ENCODE assay signal across 9 mouse cellular contexts in genomic region chr12:15800914-15801570, GRCm38 (mm10). TPM values are rescaled to one million over a fixed set of nuclear protein-coding genes. Genes with fewer than 3 reads are reported as not detected.
DNase-seq lines count a peak whose midpoint lies in the region; ATAC-seq lines count a peak whose summit lies in the region.
"Had no signal": no experiment of that assay in that cellular context is flagged by ENCODE, and none has a peak within 500 bp of the region (broad histone marks: within the 10 kb centered on the region; RNA-seq: fewer than 3 reads in every experiment).

No protein-coding gene starts in this region.

- 75% methylated on average over 9 of the region's 9 CpGs for WGBS in hindbrain, embryonic 11.5 days
- WGBS in midbrain, embryonic 15.5 days = 49% methylated on average over 9 of the region's 9 CpGs

- no peaks in the 10 kb centered on the region for H3K27me3 ChIP-seq in hindbrain, embryonic 11.5 days (ENCODE audit: control insufficient read depth, insufficient read depth, low read length)
- no peaks in the 10 kb centered on the region for H3K27me3 ChIP-seq in midbrain, embryonic 15.5 days (replicated peaks)
- H3K27me3 ChIP-seq: CH12.LX had no signal

- no peak overlapping the region for H3K4me2 ChIP-seq in hindbrain, embryonic 11.5 days (replicated peaks; ENCODE audit: low read depth, low read length)
- peak overlapping the region; percentile 17 for H3K4me2 ChIP-seq in midbrain, embryonic 15.5 days

- DNase-seq in cerebellum, postnatal 25 days = peak; percentile 17 to 38
- no peak for DNase-seq in cerebellum, adult 11-12 months
- DNase-seq in testis, postnatal 10 days (ENCODE audit: low spot score) = peak; percentile 50
- no peak for DNase-seq in testis, postnatal 14 days (ENCODE audit: low spot score)
- peak; percentile 17 for DNase-seq in hindbrain, embryonic 11.5 days (ENCODE audit: low spot score)
- DNase-seq in urinary bladder, postnatal 14 days (ENCODE audit: low spot score) = no peak

- no peaks in the 10 kb centered on the region for H3K9me3 ChIP-seq in hindbrain, embryonic 11.5 days (ENCODE audit: control insufficient read depth, low read length)
- no peaks in the 10 kb centered on the region for H3K9me3 ChIP-seq in midbrain, embryonic 15.5 days

- no peak overlapping the region for H3K9ac ChIP-seq in hindbrain, embryonic 11.5 days (ENCODE audit: low read depth, low read length)
- no peak overlapping the region for H3K9ac ChIP-seq in midbrain, embryonic 15.5 days

- no peak overlapping the region for H3K4me3 ChIP-seq in hindbrain, embryonic 11.5 days (ENCODE audit: low read depth, low read length)
- no peak overlapping the region for H3K4me3 ChIP-seq in midbrain, embryonic 15.5 days

- ATAC-seq in hindbrain, embryonic 11.5 days (ENCODE audit: low FRiP score) = 0 out of 2 replicates have a peak, but pooled peaks have one; percentile 41
- ATAC-seq in midbrain, embryonic 15.5 days (replicated peaks) = peak; percentile 40
- no peak for ATAC-seq in megakaryocyte-erythroid progenitor cell, adult 5-6 weeks (replicated peaks; ENCODE audit: low FRiP score, low TSS enrichment, poor library complexity, severe bottlenecking)

- H3K36me3 ChIP-seq in hindbrain, embryonic 11.5 days (ENCODE audit: control insufficient read depth, insufficient read depth, low read length) = peaks cover 3% of the 10 kb centered on the region; the same call in 1 of the 2 replicates
- peaks cover 37% of the 10 kb centered on the region; the same call in 1 of the 2 replicates for H3K36me3 ChIP-seq in midbrain, embryonic 15.5 days (replicated peaks)

- no peaks in the 10 kb centered on the region for H3K4me1 ChIP-seq in hindbrain, embryonic 11.5 days (replicated peaks; ENCODE audit: control insufficient read depth, insufficient read depth, low read length)
- peaks cover 80% of the 10 kb centered on the region for H3K4me1 ChIP-seq in midbrain, embryonic 15.5 days

- no peak overlapping the region for H3K27ac ChIP-seq in hindbrain, embryonic 11.5 days (ENCODE audit: low read depth, low read length)
- H3K27ac ChIP-seq in midbrain, embryonic 15.5 days = peak overlapping the region; percentile 65

RNA-seq across cellular contexts. Expression of gene Trib2, which starts 15.7 kb away (rescaled TPM):
- 63.3 and 71.3 TPM in 2 replicates for polyA plus RNA-seq in hindbrain, embryonic 11.5 days (2014; fragmentation: Nextera tagmentation; extraction: Ambion mirVana)
- 131 and 148 TPM in 2 replicates for polyA plus RNA-seq in midbrain, embryonic 15.5 days (2015; fragmentation: Nextera tagmentation; extraction: Ambion mirVana)
- total RNA-seq in megakaryocyte-erythroid progenitor cell, adult 5-6 weeks (2014; fragmentation: Nextera tagmentation) = 55.7 and 71.0 TPM in 2 replicates
- 55.4 and 84.4 TPM in 2 replicates for total RNA-seq in megakaryocyte-erythroid progenitor cell, adult 5-6 weeks (2017)

Comparison
In these comparisons a context has a peak if more than half of its experiments do, and no peak if none do; other contexts are left out.
1. DNase-seq: peak in cerebellum, postnatal 25 days (2 of 2), testis, postnatal 10 days (single experiment) and hindbrain, embryonic 11.5 days (single experiment); none in cerebellum, adult 11-12 months (single experiment), testis, postnatal 14 days (single experiment) and urinary bladder, postnatal 14 days (single experiment).